Mouse (Mus musculus) gastrocnemius, postnatal 4 days (tissue): ENCODE measurements around the gene Pax5. TPM values are rescaled to one million over a fixed set of nuclear protein-coding genes. Genes with fewer than 3 reads are reported as not detected.

Experiments used
- DNase-seq, 2 experiments: peaks; one replicate each; pipeline ENCODE4 v3.0.0; 2021 to 2022; ENCODE audit warnings: low spot score in 2 of 2, mixed read lengths in 2 of 2
- total RNA-seq, 2 experiments: library from RNA; stranded (reverse); gene quantifications; 2 replicates each; pipeline ENCODE4 v1.2.3; 2021

Gene Pax5
- total RNA-seq, 2 experiments from 2014 or later, result 0.34 to 1.4 TPM

GRCm38 (mm10) chr4:44612392-44612791, 97.9 kb downstream of the Pax5 start:
- DNase-seq, result no peak

- DNase-seq, result no peak
Measured at GRCm38 (mm10) chr4:44605453-44605852, 104.8 kb downstream of the Pax5 start.

GRCm38 (mm10) chr4:44602257-44602801, 108.0 kb downstream of the Pax5 start:
- no peak for DNase-seq

- no peak for DNase-seq
Measured at GRCm38 (mm10) chr4:44601370-44601769, 108.9 kb downstream of the Pax5 start.

- DNase-seq, result no peak
Measured at GRCm38 (mm10) chr4:44600875-44601274, 109.4 kb downstream of the Pax5 start.

- DNase-seq, result no peak
Measured at GRCm38 (mm10) chr4:44597965-44598364, 112.3 kb downstream of the Pax5 start.

GRCm38 (mm10) chr4:44593091-44593490, 117.2 kb downstream of the Pax5 start:
- no peak for DNase-seq

- no peak for DNase-seq
Measured at GRCm38 (mm10) chr4:44582687-44583086, 127.6 kb downstream of the Pax5 start.

- peak in 1 of 2 experiments; percentile 22 for DNase-seq
Measured at GRCm38 (mm10) chr4:44578591-44578990, 131.7 kb downstream of the Pax5 start.

GRCm38 (mm10) chr4:44577293-44577692, 133.0 kb downstream of the Pax5 start:
- DNase-seq, result peak in 1 of 2 experiments; percentile 30

GRCm38 (mm10) chr4:44576786-44577185, 133.5 kb downstream of the Pax5 start:
- no peak for DNase-seq

GRCm38 (mm10) chr4:44573017-44573416, 137.3 kb downstream of the Pax5 start:
- DNase-seq, result no peak

GRCm38 (mm10) chr4:44572373-44572772, 137.9 kb downstream of the Pax5 start:
- DNase-seq, result no peak

- DNase-seq, result no peak
Measured at GRCm38 (mm10) chr4:44569138-44569537, 141.1 kb downstream of the Pax5 start.

- DNase-seq, result no peak
Measured at GRCm38 (mm10) chr4:44568666-44569065, 141.6 kb downstream of the Pax5 start.

- DNase-seq, result no peak
Measured at GRCm38 (mm10) chr4:44566401-44566800, 143.9 kb downstream of the Pax5 start.

GRCm38 (mm10) chr4:44565126-44566082, 144.9 kb downstream of the Pax5 start:
- no peak for DNase-seq

- peak; percentile 42 to 68 for DNase-seq
Measured at GRCm38 (mm10) chr4:44564602-44565001, 145.7 kb downstream of the Pax5 start.

- DNase-seq, result no peak
Measured at GRCm38 (mm10) chr4:44560956-44561355, 149.3 kb downstream of the Pax5 start.

GRCm38 (mm10) chr4:44558564-44558955, 151.7 kb downstream of the Pax5 start:
- DNase-seq, result no peak

- DNase-seq, result peak in 1 of 2 experiments; percentile 52
Measured at GRCm38 (mm10) chr4:44557815-44558563, 152.3 kb downstream of the Pax5 start.
